Mouse (Mus musculus) urinary bladder, postnatal 36 days (tissue): Measurements from ENCODE around the gene Il4i1.
A peak's percentile ranks its signal among the peaks of the same experiment; 100 is the strongest.
"Not testable (repeated sequence)": the region's sequence is repeated elsewhere in the genome, so short reads cannot be mapped to it uniquely, and the experiment has no call there.

Source experiments
- DNase-seq, 2 experiments: peaks; one replicate each; pipeline ENCODE4 v3.0.0; 2022; ENCODE audit warnings: low spot score in 2 of 2, mixed read lengths in 1 of 2

Gene Il4i1

GRCm38 (mm10) chr7:44863982-44864494 lies 47.9 kb downstream of the Il4i1 start:
- no peak for DNase-seq

- DNase-seq: no peak
Measured at GRCm38 (mm10) chr7:44864595-44865542, 48.7 kb downstream of the Il4i1 start.

GRCm38 (mm10) chr7:44866276-44867009 lies 50.3 kb downstream of the Il4i1 start:
- peak in 1 of 2 experiments; percentile 66 for DNase-seq

GRCm38 (mm10) chr7:44867010-44867702 lies 51.0 kb downstream of the Il4i1 start:
- no peak for DNase-seq

- DNase-seq: no peak
Measured at GRCm38 (mm10) chr7:44867802-44868201, 51.6 kb downstream of the Il4i1 start.

- DNase-seq: no peak
Measured at GRCm38 (mm10) chr7:44868465-44868864, 52.3 kb downstream of the Il4i1 start.

- DNase-seq: peak; percentile 61 to 75
Measured at GRCm38 (mm10) chr7:44868919-44869696, 52.9 kb downstream of the Il4i1 start.

- peak; percentile 86 to 91 for DNase-seq
Measured at GRCm38 (mm10) chr7:44869697-44870528, 53.7 kb downstream of the Il4i1 start, which contains the start of gene Ptov1. Gene Ptov1, minus strand, starts transcription at chr7:44869788.

- DNase-seq: no peak
Measured at GRCm38 (mm10) chr7:44870614-44871013, 54.4 kb downstream of the Il4i1 start.

GRCm38 (mm10) chr7:44871181-44871580 lies 55.0 kb downstream of the Il4i1 start:
- no peak for DNase-seq

GRCm38 (mm10) chr7:44871774-44872173 lies 55.6 kb downstream of the Il4i1 start:
- DNase-seq: not testable (repeated sequence)

GRCm38 (mm10) chr7:44877833-44878232 lies 61.6 kb downstream of the Il4i1 start:
- no peak for DNase-seq

GRCm38 (mm10) chr7:44883036-44883435 lies 66.8 kb downstream of the Il4i1 start:
- no peak for DNase-seq

GRCm38 (mm10) chr7:44884637-44885036 lies 68.5 kb downstream of the Il4i1 start:
- DNase-seq: no peak

- DNase-seq: no peak
Measured at GRCm38 (mm10) chr7:44886964-44887363, 70.8 kb downstream of the Il4i1 start.

- no peak for DNase-seq
Measured at GRCm38 (mm10) chr7:44888256-44889105, 72.3 kb downstream of the Il4i1 start.

- no peak for DNase-seq
Measured at GRCm38 (mm10) chr7:44890180-44890579, 74.0 kb downstream of the Il4i1 start.
